Mouse (Mus musculus) T-cell, adult 2 months (primary cell): Measurements from ENCODE around the gene Col15a1.

ENCODE experiments used
- DNase-seq: peaks from one replicate; pipeline ENCODE4 v3.0.0; 2022; ENCODE audit warnings: low spot score

The Col15a1 gene

GRCm38 (mm10) chr4:47230498-47230897 lies 22.5 kb downstream of the Col15a1 start:
- DNase-seq = no peak

- DNase-seq = no peak
Observed at GRCm38 (mm10) chr4:47231322-47231721, 23.4 kb downstream of the Col15a1 start.

- no peak for DNase-seq
Observed at GRCm38 (mm10) chr4:47233192-47233835, 25.4 kb downstream of the Col15a1 start.

GRCm38 (mm10) chr4:47234667-47235267 lies 26.8 kb downstream of the Col15a1 start:
- DNase-seq = peak; percentile 41

DNA sequence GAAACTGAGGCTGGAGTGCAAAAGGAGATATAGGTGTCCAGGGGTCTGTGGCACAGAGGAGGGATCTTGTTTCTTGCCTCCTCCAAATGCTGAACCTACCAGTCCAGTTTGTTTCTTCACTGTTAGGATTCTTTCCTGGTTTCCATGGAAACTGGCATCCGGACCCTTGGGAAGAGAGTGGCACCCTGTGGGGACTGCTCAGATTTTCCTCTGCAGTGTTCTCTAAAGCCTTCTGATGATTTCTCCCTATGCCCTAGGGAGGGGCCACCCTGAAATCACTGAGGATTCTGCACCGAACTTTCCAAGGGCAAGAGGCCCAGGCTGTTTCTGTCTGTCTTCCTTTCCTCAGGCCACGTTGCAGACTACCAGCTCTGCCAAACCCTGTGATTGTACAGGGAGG lies 27.4 kb downstream of the Col15a1 start:
- DNase-seq = no peak

DNA sequence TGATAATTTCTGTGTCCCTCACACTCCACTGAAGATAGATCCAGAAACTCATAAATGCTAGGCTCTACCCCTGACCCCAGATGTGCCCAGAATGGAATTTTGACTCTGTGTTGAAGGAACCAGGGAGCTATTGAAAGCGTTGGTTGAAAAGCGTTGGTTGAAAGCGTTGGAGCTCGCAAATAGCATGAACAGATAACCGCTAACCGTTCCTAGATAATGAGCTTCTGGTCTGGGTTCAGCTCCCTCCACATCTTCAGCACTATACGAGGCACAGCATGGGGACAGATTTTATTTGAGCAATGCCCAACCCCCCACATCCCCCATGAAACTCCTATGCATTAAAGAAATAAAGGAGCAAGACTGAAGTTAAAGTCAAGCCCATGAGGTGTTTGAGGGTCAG lies 28.1 kb downstream of the Col15a1 start:
- DNase-seq = no peak

GRCm38 (mm10) chr4:47237220-47237619 lies 29.3 kb downstream of the Col15a1 start:
- no peak for DNase-seq

DNA sequence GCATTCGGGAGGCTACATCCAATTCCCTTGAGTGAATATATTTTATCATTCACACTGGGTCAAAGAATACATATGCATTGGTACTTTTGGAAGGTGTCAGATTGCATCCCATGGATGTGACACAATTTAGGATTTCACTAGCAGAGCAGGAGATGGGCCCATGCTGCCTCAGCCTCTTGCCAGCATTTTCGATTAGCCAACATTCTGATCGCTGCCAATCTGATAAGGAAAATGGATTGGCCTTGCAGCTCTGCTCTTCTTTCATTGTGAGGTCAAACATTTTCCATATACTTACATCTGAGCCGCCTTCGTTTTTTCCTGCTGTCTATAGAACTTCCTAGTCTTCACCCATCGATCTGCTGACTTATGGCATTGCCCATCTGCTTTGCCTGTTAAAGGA lies 31.2 kb downstream of the Col15a1 start:
- DNase-seq = no peak

- no peak for DNase-seq
Observed at GRCm38 (mm10) chr4:47240901-47241300, 32.9 kb downstream of the Col15a1 start.

GRCm38 (mm10) chr4:47242127-47242526 lies 34.2 kb downstream of the Col15a1 start:
- DNase-seq = no peak

- no peak for DNase-seq
Observed at GRCm38 (mm10) chr4:47244651-47245050, 36.7 kb downstream of the Col15a1 start.

GRCm38 (mm10) chr4:47245621-47246020 lies 37.7 kb downstream of the Col15a1 start:
- DNase-seq = no peak

GRCm38 (mm10) chr4:47246811-47247210 lies 38.9 kb downstream of the Col15a1 start:
- DNase-seq = peak; percentile 23

- DNase-seq = no peak
Observed at GRCm38 (mm10) chr4:47247574-47247973, 39.6 kb downstream of the Col15a1 start.

DNA sequence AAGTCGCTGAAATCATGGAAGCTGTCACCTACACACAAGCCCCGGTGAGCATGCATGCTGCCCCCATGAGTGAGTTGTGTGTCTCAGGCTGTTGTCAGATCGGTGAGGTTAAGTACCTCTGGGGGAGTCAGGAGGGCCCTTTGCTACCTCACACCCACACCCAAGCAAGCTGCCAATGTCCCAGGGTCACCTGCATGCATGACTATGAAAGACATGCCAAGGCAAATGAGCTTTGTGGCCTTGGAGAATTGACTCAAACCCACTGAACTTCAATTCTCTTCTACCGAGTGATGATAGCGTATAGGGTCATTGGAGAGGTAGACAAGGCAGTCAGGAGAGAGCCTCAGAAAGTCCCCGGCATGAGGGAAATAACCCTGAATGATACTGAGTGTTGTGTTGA lies 41.2 kb downstream of the Col15a1 start:
- no peak for DNase-seq

- DNase-seq = peak; percentile 85
Observed at GRCm38 (mm10) chr4:47251069-47251468, 43.1 kb downstream of the Col15a1 start.

DNA sequence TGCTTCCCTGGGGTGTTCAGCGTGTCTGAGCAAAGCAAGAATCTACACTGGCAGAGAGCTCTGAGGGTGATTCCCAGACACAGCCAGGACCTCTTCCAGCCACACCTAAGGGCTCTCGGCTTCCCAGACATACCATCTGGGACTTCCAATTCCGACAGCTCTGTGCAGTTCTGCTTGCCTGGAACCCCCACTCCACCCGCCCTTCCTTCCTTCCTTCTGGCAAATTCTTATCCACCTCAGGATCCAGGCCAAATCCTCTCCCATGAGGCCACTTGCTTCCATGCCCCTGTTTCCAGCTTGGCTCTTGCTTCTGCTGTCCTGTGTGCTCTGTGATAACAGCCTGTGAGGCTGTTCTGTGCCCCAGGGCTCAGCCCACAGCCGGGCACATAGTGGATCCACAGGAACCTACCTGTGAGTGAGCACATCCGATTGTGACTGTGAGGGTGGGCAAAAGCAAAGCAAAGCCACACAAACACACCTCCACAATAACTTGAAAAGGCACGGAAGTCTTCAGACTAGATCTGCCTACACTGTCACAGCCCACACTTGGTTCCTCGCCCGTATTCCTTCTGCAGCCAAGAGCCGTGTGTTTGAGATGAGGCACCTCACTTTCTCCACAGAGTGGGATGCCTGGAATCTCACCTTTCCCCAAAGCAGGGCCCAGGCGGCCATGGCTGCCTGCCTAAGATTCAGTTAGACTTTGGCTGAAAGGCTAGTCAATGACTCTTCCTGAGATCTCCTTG lies 43.9 kb downstream of the Col15a1 start:
- DNase-seq = no peak

- no peak for DNase-seq
Observed at GRCm38 (mm10) chr4:47252627-47253026, 44.7 kb downstream of the Col15a1 start.

GRCm38 (mm10) chr4:47255641-47256040 lies 47.7 kb downstream of the Col15a1 start:
- peak; percentile 68 for DNase-seq

- no peak for DNase-seq
Observed at GRCm38 (mm10) chr4:47258201-47258600, 50.2 kb downstream of the Col15a1 start.

- DNase-seq = no peak
Observed at GRCm38 (mm10) chr4:47261049-47261448, 53.1 kb downstream of the Col15a1 start.

GRCm38 (mm10) chr4:47261919-47262318 lies 54.0 kb downstream of the Col15a1 start:
- no peak for DNase-seq

- no peak for DNase-seq
Observed at GRCm38 (mm10) chr4:47265555-47265954, 57.6 kb downstream of the Col15a1 start.
